Mouse (Mus musculus): Measurements from ENCODE around the gene Ppm1b.

Gene Ppm1b

DNA sequence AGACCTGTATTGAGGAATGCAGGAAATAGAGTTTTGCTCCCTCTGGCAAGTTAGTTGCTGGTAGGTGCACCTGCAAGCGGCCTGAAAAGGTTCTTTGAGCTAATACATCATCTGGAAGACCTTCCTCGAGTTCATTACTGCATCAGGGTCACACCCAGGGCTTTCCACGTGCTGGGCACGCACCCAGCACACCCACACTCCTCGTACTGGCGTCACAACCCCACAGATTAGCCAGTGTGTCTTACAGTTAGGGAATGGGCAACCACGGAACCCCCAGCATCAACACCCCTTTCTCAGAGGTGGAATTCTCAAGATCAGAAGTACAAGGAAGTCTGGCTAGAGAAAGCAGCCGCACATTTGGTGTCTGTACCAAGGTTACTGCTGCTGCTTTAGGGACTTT, 67.7 kb downstream of the Ppm1b start:
- no peak for DNase-seq (ENCODE audit: low spot score)

DNA sequence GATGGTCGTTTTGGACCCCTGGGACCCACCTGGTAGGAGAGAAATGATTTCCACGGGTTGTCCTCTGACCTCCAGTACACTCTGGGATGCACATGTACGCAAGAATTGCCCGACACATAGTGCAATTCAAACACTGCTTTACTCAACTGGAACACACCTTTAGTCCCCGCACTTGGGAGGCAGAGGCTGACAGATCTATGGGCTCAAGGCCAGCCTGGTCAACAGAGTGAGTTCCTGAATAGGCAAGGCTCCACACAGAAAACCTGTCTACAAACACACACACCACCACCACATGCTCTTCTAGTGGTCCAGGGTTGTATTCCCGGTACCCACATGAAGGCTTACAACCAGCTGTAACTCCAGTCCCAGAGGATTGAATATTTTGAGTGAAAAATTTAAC, 68.6 kb downstream of the Ppm1b start:
- no peak for DNase-seq (ENCODE audit: low spot score)

DNA sequence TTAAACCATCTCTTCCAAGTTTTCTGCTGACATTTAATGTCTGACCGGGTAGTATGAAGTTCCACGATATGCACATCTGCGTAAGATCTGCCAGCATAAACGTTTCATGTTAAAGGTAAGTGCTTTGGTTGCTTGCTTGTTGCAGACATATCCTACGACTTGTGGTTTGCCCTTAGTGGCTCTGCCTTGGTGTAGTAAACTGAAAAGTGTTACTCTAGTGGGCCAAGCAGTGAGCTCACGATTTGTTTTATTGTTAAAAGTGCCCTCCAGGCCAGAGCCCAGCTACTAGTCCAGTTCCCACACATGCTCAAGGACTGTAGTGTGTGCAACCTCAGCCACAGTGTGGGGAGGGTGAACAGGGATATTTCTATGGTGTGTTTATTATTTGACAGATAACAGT, 69.9 kb downstream of the Ppm1b start:
- no peak for DNase-seq (ENCODE audit: low spot score)

DNA sequence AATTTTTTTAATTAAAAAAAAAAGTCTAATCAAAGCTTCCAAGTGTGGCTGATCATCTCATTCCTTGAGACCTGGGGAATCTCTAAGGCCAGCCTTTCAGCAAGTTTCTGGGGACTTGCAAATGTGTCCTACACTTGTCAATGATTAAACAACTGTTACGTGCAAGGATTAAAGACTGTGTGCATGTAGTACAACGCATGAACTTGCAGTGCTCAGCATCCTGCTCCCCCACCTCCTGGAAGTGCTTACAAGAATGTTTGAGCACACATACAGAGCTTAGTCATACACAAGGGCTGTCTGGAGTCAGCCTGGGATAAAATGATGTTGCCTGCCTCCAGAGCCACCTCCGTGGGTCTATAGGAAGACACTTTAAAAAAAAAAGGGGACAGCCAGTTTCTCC, 70.7 kb downstream of the Ppm1b start:
- DNase-seq (ENCODE audit: low spot score), result no peak

DNA sequence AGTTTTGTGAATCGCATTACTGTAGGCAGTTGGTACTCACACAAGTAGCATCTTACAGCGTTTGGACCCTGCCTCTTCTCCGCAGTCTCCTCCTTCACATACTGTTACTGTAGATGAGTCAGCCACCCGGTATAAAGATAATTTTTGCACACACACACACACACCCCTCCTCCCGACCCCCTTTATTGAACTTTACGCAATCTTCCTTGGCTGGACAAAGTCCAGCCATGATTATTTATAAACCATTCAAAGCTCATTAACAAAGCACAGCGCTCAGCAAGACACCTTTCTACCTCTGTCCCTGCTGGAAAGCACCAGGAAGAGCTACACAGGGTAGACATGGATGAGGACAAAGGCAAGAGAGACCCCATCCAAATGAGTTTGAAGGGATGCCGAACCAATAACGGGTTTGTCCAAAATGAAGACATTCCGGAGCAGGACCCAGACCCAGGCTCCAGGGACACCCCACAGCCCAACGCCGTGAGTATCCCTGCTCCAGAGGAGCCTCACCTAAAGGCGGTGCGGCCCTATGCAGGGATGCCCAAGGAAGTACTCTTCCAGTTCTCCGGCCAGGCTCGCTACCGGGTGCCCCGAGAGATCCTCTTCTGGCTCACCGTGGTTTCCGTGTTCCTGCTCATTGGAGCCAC, 71.7 kb downstream of the Ppm1b start, which contains the start of gene Slc3a1:
Slc3a1 (plus strand) TSS at position 284 of the 647 bp plus-strand sequence.
- no peak for DNase-seq (ENCODE audit: low spot score)

DNA sequence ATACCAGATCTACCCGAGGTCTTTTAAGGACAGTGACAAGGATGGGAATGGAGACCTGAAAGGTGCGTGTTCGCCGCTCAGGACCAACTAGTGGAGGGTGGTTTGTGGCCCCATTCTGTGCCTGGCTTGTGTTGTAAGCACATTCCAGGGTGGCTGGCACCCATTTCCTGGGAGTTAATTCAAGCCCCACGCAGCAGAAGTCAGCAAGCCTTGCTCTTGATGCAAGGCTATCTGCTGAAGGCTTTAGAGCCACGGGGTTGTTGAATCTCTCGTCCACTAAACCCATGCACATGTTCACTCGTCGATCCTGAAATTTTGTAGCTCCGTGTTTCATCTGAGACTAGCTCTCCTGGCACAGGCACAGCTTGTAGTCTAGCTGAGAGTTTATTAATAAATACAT, 72.3 kb downstream of the Ppm1b start:
- no peak for DNase-seq (ENCODE audit: low spot score)

DNA sequence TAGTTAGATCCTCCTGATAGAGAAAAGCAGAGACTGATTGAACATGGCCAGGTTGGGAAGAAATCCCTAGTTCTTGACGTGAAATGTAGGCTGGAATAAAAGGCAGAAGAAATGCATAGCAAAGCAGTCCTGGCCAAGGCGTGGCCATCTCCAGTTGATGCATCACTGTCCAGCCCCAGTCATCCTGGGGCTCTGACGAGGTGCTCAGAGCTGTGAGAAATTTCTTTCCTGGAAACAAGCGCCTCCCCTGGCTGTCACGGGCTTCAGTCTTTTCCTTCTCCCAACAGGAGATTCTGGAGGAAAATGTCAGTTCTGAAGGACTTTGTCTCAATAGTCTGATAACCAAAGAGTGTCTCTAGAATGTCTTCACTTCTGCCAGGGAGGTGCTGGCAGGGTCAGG, 74.1 kb downstream of the Ppm1b start:
- DNase-seq (ENCODE audit: low spot score), result no peak

DNA sequence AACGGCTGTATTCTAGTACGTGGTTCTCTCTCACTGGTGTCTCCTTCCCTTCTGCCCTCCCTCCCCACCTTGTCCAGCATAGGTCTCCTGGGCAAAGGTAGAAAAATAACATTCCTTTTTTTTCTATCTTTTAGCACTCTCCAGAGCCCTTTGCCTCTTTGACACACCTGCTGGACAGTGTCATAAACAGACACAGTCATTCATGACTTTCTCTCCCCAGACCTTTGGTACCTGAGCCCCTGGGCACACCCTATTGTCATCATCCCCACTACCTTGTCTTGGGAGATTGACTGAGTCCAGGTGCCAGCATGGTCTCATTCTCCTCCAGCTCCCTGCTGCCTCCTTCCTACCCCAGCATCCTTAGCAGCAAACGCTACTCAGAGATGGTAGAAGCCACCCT, 76.5 kb downstream of the Ppm1b start:
- no peak for DNase-seq (ENCODE audit: low spot score)

DNA sequence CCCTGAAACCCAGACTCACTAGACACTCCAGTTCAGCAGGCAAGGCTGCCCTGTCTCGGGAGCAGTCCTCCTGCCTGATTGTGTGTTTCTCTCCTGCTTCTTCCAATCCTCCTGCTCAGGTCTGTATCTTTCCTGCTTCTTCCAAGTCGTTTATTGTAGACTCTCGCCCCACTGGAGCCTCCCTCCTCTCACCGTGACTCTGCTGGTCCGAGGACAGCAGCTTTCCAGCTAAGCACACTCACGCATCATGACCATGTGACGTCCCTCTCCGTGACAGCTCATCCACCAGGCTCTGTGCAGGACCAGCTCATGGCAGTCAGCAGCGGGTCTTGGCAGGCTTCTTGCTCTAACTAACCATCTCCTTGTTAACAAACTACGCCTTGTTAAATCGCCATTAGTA, 77.5 kb downstream of the Ppm1b start:
- no peak for DNase-seq (ENCODE audit: low spot score)

DNA sequence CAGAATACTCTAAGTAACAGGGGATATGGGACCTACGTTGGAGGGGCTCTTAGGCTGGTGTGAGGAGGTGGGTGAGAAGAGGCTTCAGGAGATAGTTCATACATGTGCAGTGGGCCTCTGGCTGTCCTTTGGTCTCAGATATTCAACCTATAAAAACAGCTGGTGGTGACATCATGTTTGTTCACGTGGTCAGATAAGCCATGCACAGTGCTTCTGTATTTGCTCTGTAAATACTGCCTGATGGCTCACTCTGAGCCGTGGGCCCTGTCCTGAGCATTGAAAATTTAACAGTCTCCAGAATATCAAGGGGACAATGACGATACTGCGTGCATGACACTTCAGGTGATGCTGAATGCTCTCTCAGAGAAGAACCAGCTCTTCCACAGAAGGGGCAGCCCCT, 81.3 kb downstream of the Ppm1b start:
- DNase-seq (ENCODE audit: low spot score), result no peak

DNA sequence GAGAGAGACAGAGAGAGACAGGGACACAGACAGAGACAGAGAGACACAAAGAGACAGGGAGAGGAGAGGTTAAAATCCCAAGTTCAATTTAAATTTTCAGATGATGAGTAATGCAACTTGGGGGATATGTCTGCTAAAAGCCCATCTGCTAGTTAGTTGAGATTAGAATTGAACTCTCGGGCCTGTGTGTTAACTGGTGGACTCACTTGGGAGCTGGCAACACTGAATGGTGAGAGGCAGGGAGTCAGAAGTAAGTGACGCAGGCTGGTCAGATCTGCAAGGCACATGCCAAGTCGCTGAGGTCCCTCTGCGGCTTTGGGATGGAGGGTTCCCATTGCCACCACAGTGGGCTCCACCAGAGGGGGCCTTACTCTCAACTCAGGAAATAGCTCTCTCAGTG, 81.8 kb downstream of the Ppm1b start:
- no peak for DNase-seq (ENCODE audit: low spot score)

DNA sequence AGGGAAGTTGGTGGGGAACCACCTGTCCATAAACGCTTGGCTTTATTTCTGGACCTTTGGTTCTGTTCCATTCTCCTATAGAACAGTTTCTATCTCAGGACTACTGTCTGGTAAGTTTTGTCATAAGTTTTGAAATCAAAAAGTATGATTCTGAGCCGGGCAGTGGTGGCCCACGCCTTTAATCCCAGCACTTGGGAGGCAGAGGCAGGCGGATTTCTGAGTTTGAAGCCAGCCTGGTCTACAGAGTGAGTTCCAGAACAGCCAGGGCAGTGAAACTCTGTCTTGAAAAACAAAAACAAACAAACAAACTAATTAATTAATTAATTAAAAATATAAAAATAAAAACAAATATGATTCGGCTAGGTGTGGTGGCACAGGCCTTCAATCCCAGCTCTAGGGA, 82.2 kb downstream of the Ppm1b start:
- no peak for DNase-seq (ENCODE audit: low spot score)

DNA sequence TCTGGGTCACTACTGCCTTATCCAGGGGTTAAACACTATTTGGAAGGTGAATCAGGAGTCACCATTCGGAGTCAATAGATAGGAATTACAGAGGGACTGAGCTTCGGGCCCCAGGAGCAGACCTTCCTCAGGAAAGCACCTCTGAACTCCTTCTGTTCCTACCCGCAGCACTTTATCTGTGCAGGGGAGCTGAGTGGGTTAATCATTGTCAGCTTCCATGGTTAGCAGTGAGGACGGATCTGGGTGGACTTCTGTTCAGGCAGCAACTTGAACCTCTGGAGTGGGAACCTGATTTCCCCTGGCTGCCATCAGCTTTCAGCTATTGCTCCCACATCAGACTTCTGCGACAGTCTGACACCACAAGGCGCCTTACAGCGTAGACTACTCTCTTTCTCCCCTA, 84.4 kb downstream of the Ppm1b start:
- DNase-seq (ENCODE audit: low spot score), result no peak

DNA sequence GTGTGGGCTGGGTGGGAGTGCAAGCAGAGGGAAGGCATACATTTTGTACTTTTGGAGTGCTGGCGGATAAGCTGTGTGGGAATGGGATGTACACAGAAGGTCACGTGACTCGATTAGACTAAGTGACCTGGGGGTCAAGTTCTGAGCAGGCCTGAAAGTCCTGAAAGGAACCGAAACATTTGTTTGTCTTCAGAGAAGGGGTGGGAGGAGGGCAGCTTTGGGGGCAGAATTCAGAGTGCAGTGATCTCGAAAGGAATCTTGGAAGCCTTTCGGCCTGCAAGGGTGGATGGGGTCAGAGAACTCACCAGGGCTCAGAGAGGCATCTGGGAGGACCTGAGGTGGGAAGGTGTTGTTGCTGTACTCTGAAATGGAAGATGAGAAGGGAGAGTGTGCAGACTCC, 85.9 kb downstream of the Ppm1b start:
- DNase-seq (ENCODE audit: low spot score), result no peak

DNA sequence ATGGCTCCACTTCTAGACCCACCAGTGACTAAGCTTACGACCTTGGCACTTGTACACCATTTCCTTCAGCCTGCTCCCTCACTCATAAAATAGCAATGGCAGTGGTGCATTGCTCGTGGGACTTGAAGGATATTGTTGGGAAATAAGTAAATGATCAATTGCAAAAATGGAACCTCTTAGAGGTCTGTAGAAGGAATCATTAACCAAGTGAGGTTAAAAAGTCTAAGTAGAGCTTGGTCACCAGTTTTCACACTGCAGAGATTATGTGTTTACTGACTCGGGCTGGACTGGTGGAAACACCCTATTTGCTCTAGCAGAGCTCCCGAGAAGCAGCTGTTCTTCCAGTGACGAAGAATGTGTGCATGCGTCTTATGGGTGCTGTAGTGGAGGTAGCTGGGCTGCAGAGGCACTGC, 86.9 kb downstream of the Ppm1b start:
- DNase-seq (ENCODE audit: low spot score), result no peak

DNA sequence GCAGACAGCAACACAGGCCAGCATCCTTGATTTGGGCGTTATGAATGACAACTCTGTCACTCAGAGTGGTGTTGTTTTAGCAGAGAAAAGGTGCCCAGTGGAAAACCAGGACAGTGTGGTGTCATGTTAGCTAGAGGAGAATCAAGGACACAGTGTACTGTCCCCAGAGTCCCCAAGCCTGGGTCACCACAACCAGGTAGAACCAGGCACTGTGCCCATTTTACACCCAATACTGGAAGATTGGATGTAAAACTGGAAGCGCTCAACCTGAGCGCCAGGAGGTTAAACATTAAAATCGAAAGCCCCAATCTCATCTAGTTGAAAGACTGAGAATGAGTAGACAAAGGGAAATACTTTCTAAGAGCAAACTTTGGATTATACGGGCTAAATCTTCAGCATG, 87.9 kb downstream of the Ppm1b start:
- DNase-seq (ENCODE audit: low spot score), result no peak

DNA sequence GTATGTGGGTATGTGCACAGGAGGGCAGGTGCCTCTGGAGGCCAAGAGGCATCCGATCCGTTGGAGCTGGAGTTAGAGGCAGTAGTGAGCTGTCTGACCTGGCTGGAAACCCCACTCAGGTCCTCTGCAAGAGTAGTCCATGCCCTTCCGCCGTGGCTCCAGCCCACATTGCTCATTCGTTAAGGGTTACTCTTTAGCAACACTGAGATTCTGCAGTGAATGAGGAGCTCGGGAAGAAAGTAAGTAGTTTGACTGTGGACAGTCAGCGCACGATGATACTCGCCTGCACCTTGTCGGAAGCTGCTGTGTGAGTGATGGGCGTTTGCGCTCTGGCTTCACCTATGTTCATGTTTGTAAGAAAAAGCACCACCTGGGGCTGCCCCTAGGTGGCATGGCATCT, 88.6 kb downstream of the Ppm1b start:
- no peak for DNase-seq (ENCODE audit: low spot score)

DNA sequence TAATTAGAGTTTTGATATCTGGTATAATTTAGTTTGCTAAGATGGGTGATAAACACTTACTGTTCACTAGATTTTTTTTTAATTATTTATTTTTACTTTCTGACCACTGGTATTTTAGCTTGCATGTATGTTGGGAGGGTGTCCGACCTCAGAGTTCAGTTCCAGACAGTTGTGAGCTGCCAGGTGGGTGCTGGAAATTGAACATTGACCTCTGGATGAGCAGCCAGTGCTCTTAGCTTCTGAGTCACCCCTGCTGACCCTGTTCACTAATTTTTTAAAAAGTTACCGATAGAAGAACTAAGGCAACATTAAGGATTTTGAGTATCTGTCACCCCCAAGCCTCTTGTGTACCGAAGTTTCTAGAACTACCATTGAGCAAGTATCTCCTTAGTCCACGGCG, 91.8 kb downstream of the Ppm1b start:
- no peak for DNase-seq (ENCODE audit: low spot score)

DNA sequence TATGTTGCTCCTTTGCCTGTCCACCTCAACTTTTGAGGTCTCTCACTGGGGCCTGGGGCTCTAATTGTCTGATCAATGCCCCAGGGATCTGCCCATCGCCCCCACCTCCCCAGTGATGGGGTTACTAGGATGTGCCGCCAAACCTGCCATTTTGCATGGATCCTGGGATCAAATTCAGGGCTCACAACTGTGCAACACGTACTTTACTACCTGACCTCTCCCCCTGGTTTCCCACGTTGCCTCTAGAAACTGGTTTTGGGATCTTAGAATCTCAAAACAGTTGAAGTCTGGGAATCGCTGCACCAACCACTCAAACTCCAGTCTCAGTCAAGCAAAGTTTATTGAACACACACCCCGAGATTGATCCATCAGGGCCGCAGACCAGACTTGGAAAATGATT, 101.7 kb downstream of the Ppm1b start:
- no peak for DNase-seq (ENCODE audit: low spot score)

DNA sequence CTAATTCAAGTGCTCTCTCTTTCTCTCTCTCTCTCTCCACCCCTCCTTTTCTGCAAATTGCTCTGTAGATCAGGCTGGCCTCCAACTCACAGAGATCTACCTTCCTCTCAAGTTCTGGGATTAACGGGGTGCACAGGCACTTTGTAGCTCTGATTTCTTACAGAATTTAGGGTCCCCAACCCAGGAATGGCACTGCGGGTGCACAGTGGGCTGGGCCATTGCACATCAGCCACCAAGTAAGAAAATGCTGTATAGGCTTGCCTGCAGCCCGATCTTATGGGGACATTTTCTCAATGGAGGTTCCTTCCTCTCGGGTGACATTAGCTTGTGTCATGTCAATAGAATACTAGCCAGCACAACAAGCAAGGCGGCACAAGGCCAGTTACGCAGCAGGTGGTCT, 102.6 kb downstream of the Ppm1b start:
- no peak for DNase-seq (ENCODE audit: low spot score)

DNA sequence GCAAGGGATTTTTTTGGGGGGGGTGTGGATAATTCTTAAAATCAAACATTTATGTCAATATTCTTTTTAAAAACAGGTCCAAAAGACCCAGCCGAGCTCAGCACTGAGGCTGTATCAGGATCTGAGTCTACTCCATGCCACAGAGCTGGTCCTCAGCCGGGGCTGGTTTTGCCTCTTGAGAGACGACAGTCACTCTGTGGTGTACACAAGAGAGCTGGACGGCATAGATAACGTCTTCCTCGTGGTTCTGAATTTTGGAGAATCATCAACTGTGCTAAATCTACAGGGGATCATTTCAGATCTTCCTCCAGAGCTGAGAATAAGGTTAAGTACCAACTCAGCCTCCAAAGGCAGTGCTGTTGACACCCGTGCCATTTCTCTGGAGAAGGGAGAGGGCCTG, 107.0 kb downstream of the Ppm1b start:
- no peak for DNase-seq (ENCODE audit: low spot score)

DNA sequence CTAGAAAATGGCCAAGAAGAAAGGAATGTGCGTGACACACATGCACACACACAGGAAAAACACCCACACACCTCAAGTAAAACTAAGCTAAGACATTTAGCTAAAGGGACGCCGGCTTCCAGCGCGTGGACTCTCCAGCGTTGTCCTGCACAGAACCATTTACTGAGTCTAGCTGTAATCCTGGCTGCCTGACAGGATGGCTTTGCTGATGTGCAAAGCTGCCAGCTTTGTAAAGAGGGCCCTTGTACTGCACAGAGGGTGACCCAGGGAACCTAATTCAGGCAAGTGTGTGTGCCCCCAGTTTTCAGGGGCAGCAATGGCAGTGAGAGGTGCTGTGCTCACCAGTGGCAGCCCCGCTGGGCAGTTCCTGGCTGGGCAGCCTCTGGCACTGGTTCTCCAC, 110.8 kb downstream of the Ppm1b start:
- no peak for DNase-seq (ENCODE audit: low spot score)

DNA sequence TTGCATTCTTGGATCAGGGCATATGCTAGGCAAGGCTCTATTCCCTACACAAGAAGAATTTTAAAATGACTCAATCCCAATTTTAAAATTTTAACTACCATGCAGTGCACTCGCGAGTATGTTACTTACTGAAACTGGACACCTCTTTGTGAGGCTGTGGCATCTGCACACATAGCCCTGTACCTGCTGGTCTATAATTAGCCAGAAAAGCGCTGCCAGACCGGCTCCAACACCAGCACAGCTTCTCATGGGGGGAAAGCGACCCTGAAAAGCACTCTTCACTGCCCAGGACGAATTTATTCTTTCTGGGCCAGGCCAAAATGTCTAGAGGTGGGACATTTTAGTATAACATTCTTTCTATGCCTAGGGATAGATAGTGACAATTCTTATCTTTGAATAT, 114.1 kb downstream of the Ppm1b start:
- DNase-seq (ENCODE audit: low spot score), result no peak

DNA sequence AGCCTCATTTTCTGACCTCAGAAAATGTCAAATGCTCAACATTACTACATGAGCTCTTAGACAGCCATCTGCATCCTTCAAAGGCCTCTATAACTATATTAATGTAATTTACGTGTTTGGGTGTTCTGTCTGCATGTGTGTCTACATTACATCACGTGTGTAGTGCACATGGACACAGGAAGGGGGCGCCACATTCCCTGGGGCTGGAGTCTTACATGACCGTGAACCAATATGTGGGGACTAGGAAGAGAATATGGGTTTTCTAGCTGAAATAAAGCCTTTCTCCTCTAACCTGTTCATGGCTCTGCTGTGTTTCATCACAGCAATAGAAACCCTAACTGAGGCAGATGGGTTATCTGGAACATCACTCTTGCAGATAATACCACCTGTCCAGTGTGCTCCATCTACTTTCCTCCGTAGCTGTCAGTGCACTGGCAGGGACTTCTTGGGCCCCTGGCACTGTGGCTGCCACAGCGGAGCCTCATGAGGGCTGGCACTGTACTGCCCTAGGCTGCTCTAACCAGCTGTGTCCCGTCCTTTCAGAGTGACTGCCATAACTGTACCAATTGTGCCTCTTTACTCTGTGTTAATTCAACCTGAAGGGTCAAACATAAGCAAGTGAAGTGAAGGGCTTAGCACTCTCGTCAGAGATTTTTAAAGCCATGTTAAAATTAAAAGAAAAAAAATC, 114.7 kb downstream of the Ppm1b start:
- no peak for DNase-seq (ENCODE audit: low spot score)

Data from urinary bladder, postnatal 14 days (tissue).